Comparison of ENCODE assay signal across 20 mouse cellular contexts in the genomic region with DNA sequence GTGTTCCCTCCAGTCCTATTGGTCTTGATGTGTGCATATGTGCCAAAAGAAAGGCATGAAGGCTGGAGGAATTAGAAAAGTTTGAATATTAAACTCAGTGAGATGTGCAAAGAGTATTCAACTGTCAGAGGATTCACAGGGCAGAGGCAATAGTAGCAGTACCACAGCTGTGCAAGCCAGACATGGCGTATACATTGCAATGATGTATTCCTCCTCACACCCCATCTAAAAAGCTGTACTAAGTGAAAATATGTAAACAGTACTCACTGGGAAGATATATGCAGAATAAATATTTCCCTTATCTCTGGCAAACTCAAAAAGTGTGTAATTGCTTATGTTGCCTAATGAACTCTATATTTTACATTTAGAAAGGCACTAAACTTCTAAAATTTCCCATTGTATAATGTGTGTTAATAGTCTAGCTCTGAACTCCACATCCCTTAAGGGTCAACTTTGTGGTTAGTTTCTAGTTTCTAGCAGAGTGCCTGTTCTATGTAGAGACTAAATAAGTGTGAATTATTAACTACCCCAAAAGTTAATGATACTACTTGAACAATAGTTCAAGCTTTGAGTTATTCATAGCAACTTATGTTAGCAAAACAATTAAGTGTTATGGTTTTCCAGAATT.
DNase-seq lines count a peak whose midpoint lies in the region; ATAC-seq lines count a peak whose summit lies in the region.
"Had no signal": no experiment of that assay in that cellular context is flagged by ENCODE, and none has a peak within 500 bp of the region (broad histone marks: within the 10 kb centered on the region; RNA-seq: fewer than 3 reads in every experiment).

No protein-coding gene starts in this region.

- H3K4me3 ChIP-seq in kidney, embryonic 15.5 days (replicated peaks), result no peak overlapping the region
- no peak overlapping the region for H3K4me3 ChIP-seq in lung, embryonic 15.5 days
- no peak overlapping the region for H3K4me3 ChIP-seq in intestine, embryonic 15.5 days (replicated peaks)
- no peak overlapping the region for H3K4me3 ChIP-seq in stomach, embryonic 16.5 days (replicated peaks; ENCODE audit: low read length)
- H3K4me3 ChIP-seq: embryonic facial prominence, embryonic 12.5 days; forebrain, embryonic 12.5 days; heart, adult 2 months; heart, embryonic 15.5 days had no signal

- no peaks in the 10 kb centered on the region for H3K36me3 ChIP-seq in kidney, embryonic 15.5 days
- H3K36me3 ChIP-seq in lung, embryonic 15.5 days, result no peaks in the 10 kb centered on the region
- H3K36me3 ChIP-seq in intestine, embryonic 15.5 days, result no peaks in the 10 kb centered on the region
- H3K36me3 ChIP-seq in stomach, embryonic 16.5 days (ENCODE audit: control insufficient read depth, insufficient read depth, low read length), result no peaks in the 10 kb centered on the region
- H3K36me3 ChIP-seq: embryonic facial prominence, embryonic 12.5 days; forebrain, embryonic 12.5 days; heart, embryonic 15.5 days had no signal

- WGBS in kidney, embryonic 15.5 days, result 75% methylated on average over 1 of the region's 1 CpGs
- 52% methylated on average over 1 of the region's 1 CpGs for WGBS in lung, embryonic 15.5 days
- 49% methylated on average over 1 of the region's 1 CpGs for WGBS in intestine, embryonic 15.5 days
- 35% methylated on average over 1 of the region's 1 CpGs for WGBS in stomach, embryonic 16.5 days

- no peaks in the 10 kb centered on the region for H3K9me3 ChIP-seq in kidney, embryonic 15.5 days (replicated peaks)
- no peaks in the 10 kb centered on the region for H3K9me3 ChIP-seq in lung, embryonic 15.5 days
- no peaks in the 10 kb centered on the region for H3K9me3 ChIP-seq in intestine, embryonic 15.5 days
- H3K9me3 ChIP-seq in stomach, embryonic 16.5 days (replicated peaks; ENCODE audit: control insufficient read depth, low read length), result no peaks in the 10 kb centered on the region
- H3K9me3 ChIP-seq: embryonic facial prominence, embryonic 12.5 days; forebrain, embryonic 12.5 days; heart, embryonic 15.5 days had no signal

- H3K4me1 ChIP-seq in kidney, embryonic 15.5 days, result no peaks in the 10 kb centered on the region
- 0 out of 2 replicates have a peak, but pooled peaks cover 6% of the 10 kb centered on the region for H3K4me1 ChIP-seq in lung, embryonic 15.5 days
- H3K4me1 ChIP-seq in intestine, embryonic 15.5 days (replicated peaks), result no peaks in the 10 kb centered on the region
- no peaks in the 10 kb centered on the region for H3K4me1 ChIP-seq in stomach, embryonic 16.5 days (ENCODE audit: control insufficient read depth, insufficient read depth, low read length)
- H3K4me1 ChIP-seq: embryonic facial prominence, embryonic 12.5 days; forebrain, embryonic 12.5 days; heart, embryonic 15.5 days had no signal

- peak; percentile 74; the same call in 1 of the 2 replicates for ATAC-seq in kidney, embryonic 15.5 days (replicated peaks; ENCODE audit: low FRiP score)
- ATAC-seq in lung, embryonic 15.5 days (ENCODE audit: borderline replicate concordance, extremely low read depth, low FRiP score, low TSS enrichment), result peak; percentile 96
- ATAC-seq in intestine, embryonic 15.5 days, result peak; percentile 86
- ATAC-seq in stomach, embryonic 16.5 days (ENCODE audit: insufficient read depth, low FRiP score), result peak; percentile 90
- no peak for ATAC-seq in erythroid progenitor cell, adult 5-6 weeks (replicated peaks; ENCODE audit: low FRiP score, poor library complexity, severe bottlenecking)
- ATAC-seq: forebrain, embryonic 16.5 days had no signal

- DNase-seq in kidney, postnatal 25 days, result no peak
- no peak for DNase-seq in lung, postnatal 10 days
- DNase-seq: adrenal gland, postnatal 10 days; cerebellum, adult 11 months; cerebellum, adult 8-10 months; cerebellum, postnatal 14 days; embryo, embryonic 11 days; gastrocnemius, postnatal 10 days; heart, adult 2 months; heart, postnatal 14 days had no signal

- H3K9ac ChIP-seq in kidney, embryonic 15.5 days, result no peak overlapping the region
- no peak overlapping the region for H3K9ac ChIP-seq in lung, embryonic 15.5 days
- H3K9ac ChIP-seq in intestine, embryonic 15.5 days, result no peak overlapping the region
- no peak overlapping the region for H3K9ac ChIP-seq in stomach, embryonic 16.5 days (ENCODE audit: low read length)
- H3K9ac ChIP-seq: embryonic facial prominence, embryonic 12.5 days; forebrain, embryonic 12.5 days; heart, embryonic 15.5 days had no signal

- no peak overlapping the region for H3K27ac ChIP-seq in kidney, embryonic 15.5 days
- peak overlapping the region; percentile 76 for H3K27ac ChIP-seq in lung, embryonic 15.5 days
- H3K27ac ChIP-seq in intestine, embryonic 15.5 days, result no peak overlapping the region
- H3K27ac ChIP-seq in stomach, embryonic 16.5 days (ENCODE audit: low read length), result peak overlapping the region; percentile 60; the same call in 1 of the 2 replicates
- H3K27ac ChIP-seq: embryonic facial prominence, embryonic 12.5 days; forebrain, embryonic 12.5 days; heart, adult 2 months; heart, embryonic 15.5 days had no signal

- H3K4me2 ChIP-seq in kidney, embryonic 15.5 days, result no peak overlapping the region
- H3K4me2 ChIP-seq in lung, embryonic 15.5 days, result no peak overlapping the region
- H3K4me2 ChIP-seq in intestine, embryonic 15.5 days (replicated peaks), result no peak overlapping the region
- no peak overlapping the region for H3K4me2 ChIP-seq in stomach, embryonic 16.5 days (ENCODE audit: low read depth, low read length)
- H3K4me2 ChIP-seq: embryonic facial prominence, embryonic 12.5 days; forebrain, embryonic 12.5 days; heart, embryonic 11.5 days; heart, embryonic 15.5 days had no signal

- H3K27me3 ChIP-seq in kidney, embryonic 15.5 days, result no peaks in the 10 kb centered on the region
- H3K27me3 ChIP-seq in lung, embryonic 15.5 days, result no peaks in the 10 kb centered on the region
- no peaks in the 10 kb centered on the region for H3K27me3 ChIP-seq in intestine, embryonic 15.5 days (replicated peaks)
- no peaks in the 10 kb centered on the region for H3K27me3 ChIP-seq in stomach, embryonic 16.5 days (ENCODE audit: control insufficient read depth, insufficient read depth, low read length)
- H3K27me3 ChIP-seq: embryonic facial prominence, embryonic 12.5 days; forebrain, embryonic 12.5 days; heart, embryonic 15.5 days had no signal

Comparison
In these comparisons a context has a peak if more than half of its experiments do, and no peak if none do; other contexts are left out.
1. H3K27ac ChIP-seq: peak in lung, embryonic 15.5 days (single experiment) and stomach, embryonic 16.5 days (single experiment); none in kidney, embryonic 15.5 days (single experiment) and intestine, embryonic 15.5 days (single experiment).